7 mouse cellular contexts compared by ENCODE assay signal in the genomic region with DNA sequence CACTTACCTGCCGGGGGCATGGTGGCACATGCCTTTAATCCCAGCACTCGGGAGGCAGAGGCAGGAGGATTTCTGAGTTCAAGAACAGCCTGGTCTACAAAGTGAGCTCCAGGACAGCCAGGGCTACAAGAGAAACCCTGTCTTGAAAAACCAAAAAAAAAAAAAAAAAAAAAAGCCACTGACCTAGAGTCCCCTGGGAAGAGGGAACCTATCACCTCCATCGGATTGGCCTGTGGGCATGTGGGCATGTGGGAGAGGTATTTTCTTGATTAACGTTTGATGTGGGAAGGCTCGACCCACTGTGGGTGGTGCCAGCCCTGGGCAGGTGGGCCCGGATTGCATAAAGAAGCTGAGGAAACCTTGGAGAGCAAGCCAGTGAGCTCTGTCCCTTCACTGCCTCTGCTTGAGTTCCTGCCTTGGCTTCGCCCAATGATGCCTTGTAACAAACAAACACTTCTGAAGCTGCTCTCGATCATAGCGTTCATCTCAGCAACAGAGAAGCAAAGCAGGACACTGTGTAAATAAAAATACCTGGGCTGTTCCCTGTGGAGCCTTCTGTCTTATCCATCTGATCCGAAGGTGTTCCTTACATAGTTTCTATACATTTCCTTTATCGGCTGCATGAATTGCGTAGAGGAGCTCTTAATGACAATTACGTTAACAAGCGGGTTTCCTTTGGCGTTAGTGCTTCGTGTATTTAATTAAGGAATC.
DNase-seq lines count a peak whose midpoint lies in the region; ATAC-seq lines count a peak whose summit lies in the region.

No protein-coding gene starts in this region.

- no peaks in the 10 kb centered on the region for H3K36me3 ChIP-seq in lung, embryonic 15.5 days
- H3K36me3 ChIP-seq in forebrain, embryonic 14.5 days (ENCODE audit: control insufficient read depth, insufficient read depth, low read length): no peaks in the 10 kb centered on the region
- H3K36me3 ChIP-seq in liver, embryonic 12.5 days: no peaks in the 10 kb centered on the region
- H3K36me3 ChIP-seq in stomach, embryonic 16.5 days (ENCODE audit: control insufficient read depth, insufficient read depth, low read length): no peaks in the 10 kb centered on the region

- WGBS in lung, embryonic 15.5 days: 43% methylated on average over 16 of the region's 16 CpGs
- 32% methylated on average over 16 of the region's 16 CpGs for WGBS in forebrain, embryonic 14.5 days
- WGBS in liver, embryonic 12.5 days (ENCODE audit: insufficient replicate concordance): 32% methylated on average over 16 of the region's 16 CpGs
- 47% methylated on average over 16 of the region's 16 CpGs for WGBS in stomach, embryonic 16.5 days

- no peak for ATAC-seq in lung, embryonic 15.5 days (ENCODE audit: borderline replicate concordance, extremely low read depth, low FRiP score, low TSS enrichment)
- ATAC-seq in forebrain, embryonic 14.5 days: no peak
- ATAC-seq in liver, embryonic 12.5 days: no peak
- no peak for ATAC-seq in stomach, embryonic 16.5 days (ENCODE audit: insufficient read depth, low FRiP score)

- H3K27ac ChIP-seq in lung, embryonic 15.5 days: no peak overlapping the region
- H3K27ac ChIP-seq in forebrain, embryonic 14.5 days (ENCODE audit: low read depth, low read length): no peak overlapping the region
- no peak overlapping the region for H3K27ac ChIP-seq in liver, embryonic 12.5 days
- no peak overlapping the region for H3K27ac ChIP-seq in stomach, embryonic 16.5 days (ENCODE audit: low read length)

- no peaks in the 10 kb centered on the region for H3K9me3 ChIP-seq in lung, embryonic 15.5 days
- no peaks in the 10 kb centered on the region for H3K9me3 ChIP-seq in forebrain, embryonic 14.5 days (replicated peaks; ENCODE audit: control insufficient read depth, low read length)
- no peaks in the 10 kb centered on the region for H3K9me3 ChIP-seq in liver, embryonic 12.5 days (replicated peaks)
- no peaks in the 10 kb centered on the region for H3K9me3 ChIP-seq in stomach, embryonic 16.5 days (replicated peaks; ENCODE audit: control insufficient read depth, low read length)

- H3K27me3 ChIP-seq in lung, embryonic 15.5 days: no peaks in the 10 kb centered on the region
- H3K27me3 ChIP-seq in forebrain, embryonic 14.5 days (replicated peaks; ENCODE audit: control insufficient read depth, insufficient read depth, low read length): 0 out of 2 replicates have a peak, but pooled peaks cover 3% of the 10 kb centered on the region
- peaks cover 55% of the 10 kb centered on the region for H3K27me3 ChIP-seq in liver, embryonic 12.5 days (replicated peaks)
- H3K27me3 ChIP-seq in stomach, embryonic 16.5 days (ENCODE audit: control insufficient read depth, insufficient read depth, low read length): no peaks in the 10 kb centered on the region

- peaks cover 26% of the 10 kb centered on the region for H3K4me1 ChIP-seq in lung, embryonic 15.5 days
- peaks cover 9% of the 10 kb centered on the region for H3K4me1 ChIP-seq in forebrain, embryonic 14.5 days (ENCODE audit: control insufficient read depth, insufficient read depth, low read length)
- no peaks in the 10 kb centered on the region for H3K4me1 ChIP-seq in liver, embryonic 12.5 days
- peaks cover 14% of the 10 kb centered on the region; the same call in 1 of the 2 replicates for H3K4me1 ChIP-seq in stomach, embryonic 16.5 days (ENCODE audit: control insufficient read depth, insufficient read depth, low read length)

- H3K4me3 ChIP-seq in lung, embryonic 15.5 days: peak overlapping the region; percentile 83
- no peak overlapping the region for H3K4me3 ChIP-seq in forebrain, embryonic 14.5 days (ENCODE audit: low read depth, low read length)
- H3K4me3 ChIP-seq in liver, embryonic 12.5 days: peak overlapping the region; percentile 59; the same call in 1 of the 2 replicates
- H3K4me3 ChIP-seq in stomach, embryonic 16.5 days (replicated peaks; ENCODE audit: low read length): peak overlapping the region; percentile 59

- H3K4me2 ChIP-seq in lung, embryonic 15.5 days: peak overlapping the region; percentile 95
- peak overlapping the region; percentile 94; the same call in 1 of the 2 replicates for H3K4me2 ChIP-seq in forebrain, embryonic 14.5 days (ENCODE audit: low read length)
- peak overlapping the region; percentile 71 for H3K4me2 ChIP-seq in liver, embryonic 12.5 days
- peak overlapping the region; percentile 91 for H3K4me2 ChIP-seq in stomach, embryonic 16.5 days (ENCODE audit: low read depth, low read length)

- no peak for DNase-seq in lung, postnatal 36 days
- peak; percentile 19 for DNase-seq in forebrain, embryonic 14.5 days (ENCODE audit: low spot score)
- no peak for DNase-seq in adrenal gland, adult 8-10 months
- no peak for DNase-seq in T-cell, adult 2 months (ENCODE audit: low spot score)

- H3K9ac ChIP-seq in lung, embryonic 15.5 days: no peak overlapping the region
- H3K9ac ChIP-seq in forebrain, embryonic 14.5 days (ENCODE audit: low read length): no peak overlapping the region
- no peak overlapping the region for H3K9ac ChIP-seq in liver, embryonic 12.5 days
- H3K9ac ChIP-seq in stomach, embryonic 16.5 days (ENCODE audit: low read length): no peak overlapping the region
